Mouse (Mus musculus): Measurements from ENCODE around the gene Ddn. TPM values are rescaled to one million over a fixed set of nuclear protein-coding genes. Genes with fewer than 3 reads are reported as not detected.

The Ddn gene
- polyA plus RNA-seq, 1 experiment from 2014 or later = 0.48 TPM

DNA sequence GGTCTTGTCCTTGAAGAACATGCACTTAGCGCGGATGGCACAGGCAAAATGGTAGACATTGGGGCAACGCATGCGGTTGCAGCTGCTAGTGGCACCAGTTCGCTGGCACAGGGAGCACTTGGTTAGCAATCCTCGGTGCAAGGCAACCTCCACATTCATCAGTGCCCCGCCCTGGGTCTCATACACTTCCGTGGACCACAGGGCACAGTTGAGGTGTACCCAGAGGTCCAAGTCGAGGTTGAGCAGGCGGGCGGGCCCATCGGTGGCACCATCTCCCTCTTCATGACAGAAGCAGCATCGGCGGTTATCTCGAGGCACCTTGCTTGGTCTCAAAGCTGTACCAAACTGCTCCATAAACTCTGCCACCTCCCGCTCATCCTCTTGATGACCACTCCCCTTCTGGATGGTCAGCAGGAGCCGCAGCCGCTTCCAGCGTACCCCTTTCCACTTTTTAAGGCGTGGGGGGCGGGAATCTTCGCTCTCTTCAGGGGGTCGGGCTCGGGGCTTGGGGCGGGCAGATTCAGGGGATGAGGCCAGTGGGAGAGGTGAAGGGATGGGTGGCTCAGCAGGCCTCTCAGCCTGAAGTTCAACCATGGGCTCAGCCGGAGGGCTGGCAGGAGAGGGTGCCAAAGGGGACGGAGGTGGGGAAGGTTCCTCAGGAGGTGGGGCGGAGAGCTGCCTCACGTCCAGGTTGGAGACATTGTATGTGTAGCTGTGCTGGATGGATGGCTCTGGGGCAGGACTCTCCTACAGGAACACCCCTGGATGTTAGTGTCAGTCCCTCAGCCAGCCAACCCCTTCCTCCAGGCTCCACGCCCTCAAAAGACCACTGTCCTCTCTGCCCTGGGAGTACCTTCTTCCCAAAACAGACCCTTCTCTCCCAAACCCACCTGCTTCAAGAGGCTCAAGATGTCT is 30.6 kb upstream of the Ddn start:
- H3K9ac ChIP-seq = no peak overlapping the region
- 95% methylated on average over 30 of the region's 30 CpGs for WGBS
- H3K9me3 ChIP-seq = no peaks in the 10 kb centered on the region
- no peak overlapping the region for H3K4me3 ChIP-seq
- ATAC-seq (ENCODE audit: low FRiP score, low read depth) = no peak
- H3K27me3 ChIP-seq = no peaks in the 10 kb centered on the region
- H3K4me1 ChIP-seq (replicated peaks) = no peaks in the 10 kb centered on the region
- no peak overlapping the region for H3K4me2 ChIP-seq
- peaks cover 94% of the 10 kb centered on the region for H3K36me3 ChIP-seq
- no peak overlapping the region for H3K27ac ChIP-seq (replicated peaks)

DNA sequence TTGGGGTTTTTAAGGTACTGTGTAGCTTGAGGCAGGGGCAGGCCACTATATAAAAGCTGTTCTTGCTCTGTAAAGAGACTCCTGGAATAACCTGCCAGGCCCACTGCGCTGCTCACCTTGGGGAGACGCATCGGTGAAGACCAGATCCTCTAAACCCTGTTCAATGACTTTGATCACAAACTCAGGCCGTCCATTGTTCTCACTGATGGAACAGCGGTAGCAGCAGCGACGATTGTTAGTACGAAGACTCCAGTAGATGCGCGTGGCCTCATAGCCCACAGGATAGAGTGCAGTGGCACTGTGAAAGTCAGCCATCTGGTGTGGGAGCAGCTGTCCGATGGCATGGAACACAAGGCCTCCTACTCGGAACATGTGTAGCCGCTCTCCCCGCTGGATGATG is 29.9 kb upstream of the Ddn start:
- no peak overlapping the region for H3K4me2 ChIP-seq
- no peak overlapping the region for H3K4me3 ChIP-seq
- no peak overlapping the region for H3K27ac ChIP-seq (replicated peaks)
- no peaks in the 10 kb centered on the region for H3K9me3 ChIP-seq
- no peaks in the 10 kb centered on the region for H3K27me3 ChIP-seq
- H3K9ac ChIP-seq = no peak overlapping the region
- no peak for ATAC-seq (ENCODE audit: low FRiP score, low read depth)
- no peaks in the 10 kb centered on the region for H3K4me1 ChIP-seq (replicated peaks)
- WGBS = 91% methylated on average over 14 of the region's 14 CpGs
- H3K36me3 ChIP-seq = peaks cover 94% of the 10 kb centered on the region

DNA sequence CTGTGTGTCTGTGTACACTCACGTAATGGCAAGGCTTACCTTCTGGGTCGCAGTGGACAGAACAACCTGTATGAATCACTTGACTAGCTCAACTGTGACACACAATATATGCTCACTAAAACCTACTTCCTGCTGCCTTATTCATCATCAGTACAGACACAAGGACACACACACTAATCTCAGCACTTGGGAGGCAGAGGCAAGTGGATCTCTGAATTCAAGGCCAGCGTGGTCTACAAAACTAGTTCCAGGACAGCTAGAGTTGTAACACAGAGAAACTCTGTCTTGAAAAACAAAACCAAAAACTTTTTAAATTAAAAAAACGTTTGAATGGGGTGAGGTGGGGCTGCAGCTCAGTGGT is 28.4 kb upstream of the Ddn start:
- WGBS = 77% methylated on average over 4 of the region's 4 CpGs
- H3K4me3 ChIP-seq = no peak overlapping the region
- no peak overlapping the region for H3K4me2 ChIP-seq
- ATAC-seq (ENCODE audit: low FRiP score, low read depth) = no peak
- peaks cover 94% of the 10 kb centered on the region for H3K36me3 ChIP-seq
- H3K9me3 ChIP-seq = no peaks in the 10 kb centered on the region
- no peaks in the 10 kb centered on the region for H3K27me3 ChIP-seq
- no peaks in the 10 kb centered on the region for H3K4me1 ChIP-seq (replicated peaks)
- H3K27ac ChIP-seq (replicated peaks) = no peak overlapping the region
- no peak overlapping the region for H3K9ac ChIP-seq

DNA sequence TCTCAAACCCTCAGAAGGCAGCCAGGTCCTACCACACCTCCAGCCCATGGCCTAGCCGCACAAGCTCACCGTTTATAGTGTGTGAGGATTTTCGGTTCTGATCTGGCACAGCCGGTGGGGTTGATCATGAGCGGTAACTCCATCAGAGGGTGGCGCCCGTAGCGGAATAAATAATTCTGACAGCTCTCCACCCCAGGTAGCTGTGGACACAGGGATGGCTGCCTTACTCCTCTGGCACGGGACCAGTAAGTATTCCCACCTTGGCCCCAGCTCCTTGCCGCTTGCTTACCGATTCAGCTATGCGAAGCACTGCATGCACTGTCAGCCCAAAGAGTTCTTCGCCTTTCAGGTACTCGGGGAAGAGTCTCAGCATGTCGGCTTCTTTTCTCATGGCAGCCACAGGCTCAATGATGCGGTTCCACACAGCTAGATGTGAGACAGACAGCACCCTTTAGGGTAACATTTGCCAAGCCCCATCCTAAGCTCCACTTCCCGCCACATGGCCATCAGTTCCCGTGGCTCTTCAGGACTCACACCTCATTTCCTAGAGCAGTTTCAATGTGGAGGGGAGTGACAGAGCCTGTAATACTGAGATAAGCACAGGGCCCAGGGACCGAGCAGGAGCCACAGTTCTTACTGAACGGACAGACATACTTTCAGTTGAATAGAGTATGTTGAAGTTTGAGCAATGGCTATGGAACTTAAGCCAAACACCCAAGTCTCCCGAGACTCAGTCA is 27.9 kb upstream of the Ddn start:
- peaks cover 89% of the 10 kb centered on the region for H3K36me3 ChIP-seq
- H3K9me3 ChIP-seq = no peaks in the 10 kb centered on the region
- H3K4me3 ChIP-seq = no peak overlapping the region
- ATAC-seq (ENCODE audit: low FRiP score, low read depth) = no peak
- no peak overlapping the region for H3K4me2 ChIP-seq
- WGBS = 93% methylated on average over 21 of the region's 21 CpGs
- H3K9ac ChIP-seq = no peak overlapping the region
- no peak overlapping the region for H3K27ac ChIP-seq (replicated peaks)
- H3K27me3 ChIP-seq = no peaks in the 10 kb centered on the region
- no peaks in the 10 kb centered on the region for H3K4me1 ChIP-seq (replicated peaks)

DNA sequence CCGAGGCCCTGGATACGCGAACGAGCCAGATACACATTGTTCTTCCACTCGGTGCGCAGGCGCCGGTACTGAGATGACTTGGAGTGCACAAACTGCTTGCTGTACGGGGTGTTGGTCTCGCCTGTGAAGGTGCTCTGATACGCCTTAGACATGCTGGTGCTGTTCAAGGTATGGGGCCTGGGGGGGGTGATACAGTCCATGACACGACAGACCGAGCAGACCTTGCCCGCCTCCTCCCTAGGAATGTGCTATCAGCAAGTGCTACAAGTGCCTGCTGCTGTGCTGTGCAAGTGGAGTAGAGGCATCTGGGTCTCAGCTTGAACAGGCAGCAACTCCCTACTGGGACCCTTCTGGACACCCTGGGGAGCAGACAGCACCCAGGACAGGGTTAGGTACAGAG is 26.0 kb upstream of the Ddn start:
- no peak overlapping the region for H3K4me3 ChIP-seq
- H3K27me3 ChIP-seq = no peaks in the 10 kb centered on the region
- H3K27ac ChIP-seq (replicated peaks) = no peak overlapping the region
- WGBS = 95% methylated on average over 14 of the region's 14 CpGs
- H3K4me2 ChIP-seq = no peak overlapping the region
- no peaks in the 10 kb centered on the region for H3K9me3 ChIP-seq
- no peak for ATAC-seq (ENCODE audit: low FRiP score, low read depth)
- 0 out of 2 replicates have a peak, but pooled peaks cover 4% of the 10 kb centered on the region for H3K4me1 ChIP-seq (replicated peaks)
- peaks cover 70% of the 10 kb centered on the region for H3K36me3 ChIP-seq
- H3K9ac ChIP-seq = no peak overlapping the region

DNA sequence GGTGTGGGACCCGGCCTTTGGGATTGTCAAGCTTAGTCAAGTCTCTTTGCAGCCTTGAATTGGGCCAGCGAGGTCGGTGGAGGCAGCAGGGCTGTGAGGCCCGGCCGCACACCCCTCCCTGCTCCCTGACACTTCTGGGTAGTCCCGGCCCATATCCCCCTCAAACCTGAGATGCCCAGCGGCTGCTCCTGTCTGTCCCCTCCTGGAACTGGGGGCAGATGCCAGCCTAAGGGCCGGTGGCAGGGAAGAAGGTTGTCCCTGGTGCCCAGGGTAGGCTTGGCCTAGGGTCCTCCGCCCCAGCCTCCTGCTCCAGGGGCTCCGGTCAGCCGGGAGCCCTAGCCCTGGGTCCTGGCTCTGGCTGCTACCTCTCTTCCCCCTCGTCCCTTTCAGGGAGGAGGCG is 24.8 kb upstream of the Ddn start:
- H3K27me3 ChIP-seq = no peaks in the 10 kb centered on the region
- H3K9me3 ChIP-seq = no peaks in the 10 kb centered on the region
- H3K4me2 ChIP-seq = no peak overlapping the region
- no peak for ATAC-seq (ENCODE audit: low FRiP score, low read depth)
- no peak overlapping the region for H3K27ac ChIP-seq (replicated peaks)
- 87% methylated on average over 13 of the region's 13 CpGs for WGBS
- peaks cover 11% of the 10 kb centered on the region for H3K4me1 ChIP-seq (replicated peaks)
- H3K4me3 ChIP-seq = no peak overlapping the region
- no peak overlapping the region for H3K9ac ChIP-seq
- peaks cover 58% of the 10 kb centered on the region for H3K36me3 ChIP-seq

DNA sequence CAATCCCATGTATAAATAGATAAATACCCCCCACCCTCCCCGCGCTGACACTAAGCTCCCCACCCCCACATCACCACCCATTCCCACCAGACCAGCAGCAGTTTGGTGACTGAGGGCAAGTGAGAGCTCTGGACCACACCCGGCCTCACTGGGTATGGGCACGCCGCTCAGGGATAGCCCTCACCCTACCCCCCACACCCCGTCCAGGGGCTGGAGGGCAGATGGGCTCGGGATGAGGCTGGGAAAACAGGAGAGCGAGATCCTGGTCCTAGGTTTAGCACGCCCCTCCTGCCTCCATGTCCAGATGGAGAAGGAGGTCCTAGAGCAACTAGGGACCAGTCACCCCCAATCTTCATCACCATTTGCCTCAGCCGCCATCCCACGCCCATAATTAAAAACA is 24.0 kb upstream of the Ddn start:
- no peak overlapping the region for H3K9ac ChIP-seq
- no peak for ATAC-seq (ENCODE audit: low FRiP score, low read depth)
- WGBS = 91% methylated on average over 11 of the region's 11 CpGs
- H3K4me1 ChIP-seq (replicated peaks) = peaks cover 11% of the 10 kb centered on the region
- H3K27ac ChIP-seq (replicated peaks) = no peak overlapping the region
- H3K4me2 ChIP-seq = no peak overlapping the region
- no peak overlapping the region for H3K4me3 ChIP-seq
- H3K9me3 ChIP-seq = no peaks in the 10 kb centered on the region
- H3K36me3 ChIP-seq = peaks cover 55% of the 10 kb centered on the region
- no peaks in the 10 kb centered on the region for H3K27me3 ChIP-seq

DNA sequence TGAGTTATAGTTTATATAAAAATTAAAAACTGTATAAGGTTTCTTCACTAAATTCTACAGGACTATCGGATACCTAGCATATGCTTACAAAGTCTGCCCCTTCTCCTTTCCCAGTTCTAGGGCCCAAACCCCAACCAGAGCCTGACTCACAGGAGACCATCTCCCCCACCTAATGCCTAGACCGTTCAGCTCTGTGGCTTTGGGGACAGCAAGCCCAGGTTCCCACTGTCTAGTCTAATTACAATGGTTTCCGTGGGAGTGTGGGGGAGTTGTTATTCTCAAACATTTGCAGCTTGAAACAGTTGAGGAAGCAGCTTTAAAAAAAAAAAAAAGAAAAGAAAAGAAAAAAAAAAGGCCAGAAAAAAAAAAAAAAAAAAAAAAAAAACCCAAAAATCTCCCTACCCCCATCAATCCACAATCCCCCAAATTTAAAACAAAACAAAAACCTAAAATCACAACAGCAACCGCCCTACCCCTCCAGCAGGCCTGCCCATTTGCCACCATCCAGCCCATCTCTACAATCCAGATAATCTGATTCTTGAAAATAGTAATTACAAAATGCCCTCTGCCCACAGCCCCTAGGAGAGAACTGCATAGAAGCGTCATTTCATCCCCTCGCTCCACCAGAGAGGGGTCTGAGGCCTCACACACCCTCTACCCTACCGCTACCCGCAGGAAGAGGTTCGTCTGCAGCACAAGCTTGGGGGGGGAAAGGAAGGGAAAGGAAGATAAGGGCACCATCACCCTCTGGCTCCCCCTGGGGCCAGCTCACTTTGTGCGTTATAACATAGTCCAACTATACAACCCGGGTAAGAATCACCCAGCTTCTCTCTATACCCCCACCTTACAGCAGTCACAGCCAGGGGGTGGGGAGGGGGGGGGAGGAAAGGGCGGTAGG is 23.1 kb upstream of the Ddn start:
- Histone ChIP-seq H3K4me3 (no peak overlapping the region), H3K4me2 (peak overlapping the region; percentile 63; the same call in 1 of the 2 replicates), H3K36me3 (peaks cover 46% of the 10 kb centered on the region), H3K9me3 (no peaks in the 10 kb centered on the region), H3K27ac (replicated peaks) (peak overlapping the region; percentile 89; the same call in 1 of the 2 replicates), H3K9ac (no peak overlapping the region), H3K4me1 (replicated peaks) (peaks cover 11% of the 10 kb centered on the region), H3K27me3 (no peaks in the 10 kb centered on the region)
- ATAC-seq (ENCODE audit: low FRiP score, low read depth) = no peak
- WGBS = 62% methylated on average over 12 of the region's 12 CpGs

DNA sequence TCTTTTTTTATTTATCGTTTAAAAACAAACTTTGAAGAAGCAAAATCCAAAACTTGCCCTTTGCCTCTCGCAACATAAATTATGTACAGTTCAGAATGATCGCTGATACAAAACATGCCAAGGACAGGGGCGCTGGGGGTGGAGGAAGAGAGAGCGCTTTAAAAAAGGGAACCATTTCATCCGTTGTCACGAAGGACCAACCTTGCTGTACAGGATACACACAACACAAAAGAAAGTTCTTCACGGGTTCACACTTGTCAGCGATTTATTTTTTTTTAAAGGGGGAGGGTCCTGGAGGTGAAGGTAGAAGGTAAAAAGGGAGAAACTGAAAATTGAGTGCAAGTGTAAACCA is 22.4 kb upstream of the Ddn start:
- Histone ChIP-seq H3K9me3 (no peaks in the 10 kb centered on the region), H3K9ac (peak overlapping the region; percentile 38; the same call in 1 of the 2 replicates), H3K36me3 (peaks cover 39% of the 10 kb centered on the region), H3K4me3 (peak overlapping the region; percentile 75), H3K4me2 (peak overlapping the region; percentile 63), H3K27me3 (no peaks in the 10 kb centered on the region), H3K27ac (replicated peaks) (peak overlapping the region; percentile 89), H3K4me1 (replicated peaks) (peaks cover 11% of the 10 kb centered on the region)
- WGBS = 17% methylated on average over 9 of the region's 9 CpGs
- ATAC-seq (ENCODE audit: low FRiP score, low read depth) = peak; percentile 65

DNA sequence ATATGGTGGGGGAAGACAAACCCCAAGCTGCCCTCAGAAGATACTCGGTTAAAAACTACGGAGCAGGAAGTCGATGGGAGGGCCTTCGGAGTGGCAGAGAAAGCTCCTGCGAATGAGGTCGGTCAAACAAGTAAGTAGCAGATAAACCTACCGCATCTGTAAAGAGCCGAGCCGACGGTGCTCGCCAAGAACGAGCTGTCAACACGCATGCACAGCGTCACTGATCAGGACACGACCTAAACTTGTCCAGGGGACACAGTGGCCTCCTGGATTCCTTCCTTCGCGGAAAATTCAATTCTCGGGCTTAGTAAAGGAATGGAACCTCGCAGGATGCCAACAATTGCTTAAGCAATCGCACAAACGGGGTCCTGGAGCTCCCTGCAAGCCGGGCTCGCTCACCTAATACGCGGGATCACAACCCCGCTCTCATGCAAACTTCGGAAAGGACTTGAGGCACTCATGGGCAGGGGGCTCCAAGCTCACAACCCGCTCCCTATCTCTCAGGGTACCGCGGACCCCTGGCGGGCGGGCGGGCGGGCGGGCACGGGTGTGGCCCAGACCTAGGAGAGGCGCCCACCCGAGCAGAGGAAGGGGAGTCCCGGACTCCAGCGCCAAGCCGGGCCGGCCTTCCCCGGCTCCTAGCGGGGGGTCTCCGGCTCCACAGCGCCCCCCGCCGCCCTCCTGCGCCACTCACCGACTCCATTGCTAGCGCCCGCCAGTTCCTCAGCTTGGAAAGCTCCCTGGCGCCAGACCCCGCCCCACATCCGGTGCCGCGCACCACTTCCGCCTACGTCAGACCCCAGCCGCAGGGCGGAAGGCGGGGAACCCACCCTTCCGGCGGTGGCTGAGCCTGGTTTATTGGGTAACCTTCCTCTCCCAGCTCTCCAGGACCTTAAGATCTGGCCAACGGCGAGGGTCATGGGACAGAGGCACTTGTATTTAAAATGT is 21.7 kb upstream of the Ddn start, which contains the start of gene Prkag1:
TSS of gene Prkag1 (minus strand) at position 786 of the 948 bp plus-strand sequence.
- under 1% methylated on average over 64 of the region's 66 CpGs for WGBS

DNA sequence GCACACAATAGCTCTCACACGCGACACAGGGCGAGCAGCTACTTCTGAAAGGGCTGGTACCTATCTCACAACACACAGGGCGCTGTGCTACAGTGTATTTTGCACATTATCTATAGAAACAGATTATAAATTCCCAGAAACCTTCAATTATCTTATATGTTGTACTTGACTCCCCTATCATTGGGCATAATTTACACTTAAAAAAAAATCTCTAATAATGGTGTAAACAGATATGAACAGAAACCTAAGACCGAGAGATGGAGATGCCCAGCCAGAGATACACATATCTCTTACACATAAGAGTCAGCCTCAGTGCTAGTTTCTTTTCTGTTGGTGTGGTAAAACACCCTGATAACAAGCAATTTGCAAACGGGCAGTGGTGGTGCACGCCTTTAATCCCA is 18.3 kb upstream of the Ddn start:
- H3K36me3 ChIP-seq = peaks cover 9% of the 10 kb centered on the region; the same call in 1 of the 2 replicates
- H3K4me3 ChIP-seq = no peak overlapping the region
- H3K9ac ChIP-seq = no peak overlapping the region
- H3K9me3 ChIP-seq = no peaks in the 10 kb centered on the region
- H3K27me3 ChIP-seq = no peaks in the 10 kb centered on the region
- 96% methylated on average over 7 of the region's 7 CpGs for WGBS
- H3K4me1 ChIP-seq (replicated peaks) = peaks cover 11% of the 10 kb centered on the region
- H3K4me2 ChIP-seq = no peak overlapping the region
- H3K27ac ChIP-seq (replicated peaks) = no peak overlapping the region
- no peak for ATAC-seq (ENCODE audit: low FRiP score, low read depth)

More for the DNA sequence above, 21.7 kb upstream of the Ddn start, which contains the start of gene Prkag1:
- Histone ChIP-seq H3K4me1 (replicated peaks) (peaks cover 11% of the 10 kb centered on the region), H3K27me3 (no peaks in the 10 kb centered on the region), H3K4me2 (peak within 1 kb of the TSS; percentile 63), H3K9ac (peak within 1 kb of the TSS; percentile 61), H3K27ac (replicated peaks) (peak within 1 kb of the TSS; percentile 89), H3K36me3 (peaks cover 32% of the 10 kb centered on the region), H3K4me3 (peak within 1 kb of the TSS; percentile 75), H3K9me3 (no peaks in the 10 kb centered on the region)
- peak; percentile 97 for ATAC-seq (ENCODE audit: low FRiP score, low read depth)

Measured in hindbrain, embryonic 15.5 days (tissue).